Mouse (Mus musculus) limb, embryonic 14.5 days (tissue): Measurements from ENCODE around the gene Cutc. TPM values are rescaled to one million over a fixed set of nuclear protein-coding genes. Genes with fewer than 3 reads are reported as not detected.

Source experiments
- ATAC-seq: fragments of 200-750 bp; cut with Nextera tagmentation; 2 replicates; pipeline ENCODE4 v1.8.0; 2017; ENCODE audit warnings: low read depth, moderate number of reproducible peaks, moderate TSS enrichment; ENCODE audit not compliant: low FRiP score
- DNase-seq: peaks from one replicate; pipeline ENCODE4 v3.0.0-alpha.2; 2015; ENCODE audit warnings: low spot score
- H3K27ac ChIP-seq: fragments of 300-500 bp; sonication (generic); replicated peaks from 2 replicates; pipeline ENCODE4 v1.5.1; 2014; ENCODE audit warnings: low read depth, mild to moderate bottlenecking, low read length, moderate library complexity, mixed read lengths
- H3K27me3 ChIP-seq: fragments of 300-500 bp; sonication (generic); 2 replicates; pipeline ENCODE4 v1.6.1; 2014; ENCODE audit warnings: low read length, mixed read lengths; ENCODE audit not compliant: control insufficient read depth, insufficient read depth
- H3K36me3 ChIP-seq: fragments of 300-500 bp; sonication (generic); 2 replicates; pipeline ENCODE4 v1.6.1; 2014; ENCODE audit warnings: mild to moderate bottlenecking, low read length, moderate library complexity, mixed read lengths; ENCODE audit not compliant: control insufficient read depth, insufficient read depth
- H3K4me1 ChIP-seq: fragments of 300-500 bp; sonication (generic); 2 replicates; pipeline ENCODE4 v1.6.1; 2014; ENCODE audit warnings: antibody characterized with exemption, low read length, mixed read lengths; ENCODE audit not compliant: control insufficient read depth, insufficient read depth
- H3K4me2 ChIP-seq: fragments of 300-500 bp; sonication (generic); replicated peaks from 2 replicates; pipeline ENCODE4 v1.6.1; 2014; ENCODE audit warnings: low read depth, mild to moderate bottlenecking, low read length, moderate library complexity; ENCODE audit not compliant: severe bottlenecking
- H3K4me3 ChIP-seq: fragments of 300-500 bp; sonication (generic); replicated peaks from 2 replicates; pipeline ENCODE4 v1.5.1; 2014; ENCODE audit warnings: low read length
- H3K9ac ChIP-seq: fragments of 300-500 bp; sonication (generic); 2 replicates; pipeline ENCODE4 v1.6.1; 2014; ENCODE audit warnings: mild to moderate bottlenecking, low read depth, low read length, moderate library complexity; ENCODE audit not compliant: severe bottlenecking
- H3K9me3 ChIP-seq: fragments of 300-500 bp; sonication (generic); 2 replicates; pipeline ENCODE4 v1.6.1; 2016; ENCODE audit warnings: low read length; ENCODE audit not compliant: control insufficient read depth
- POLR2A ChIP-seq: fragments of 200-500 bp; IDR thresholded peaks from 2 replicates; pipeline ENCODE4 v1.8.0; 2012; ENCODE audit warnings: inconsistent platforms, mild to moderate bottlenecking, moderate library complexity, borderline replicate concordance; ENCODE audit not compliant: insufficient read depth, insufficient read length; ENCODE audit errors: extremely low read depth
- WGBS: fragments of 180-500 bp; shearing (Covaris S2); extraction: QIAGEN DNeasy Blood & Tissue Kit; methylation state at CpG from one replicate; pipeline ENCODE4 v1.1.7; 2014; 5-methylcytosine and 5-hydroxymethylcytosine counted together
- polyA plus RNA-seq, 2 experiments: library from polyadenylated mRNA; depleted of rRNA in 1 of 2; stranded (reverse) in 1 of 2; unstranded in 1 of 2; fragments of >200 nt; fragmentation: Nextera tagmentation in 1 of 2; extraction: Ambion mirVana in 1 of 2; gene quantifications; 2 replicates each; pipeline versions ENCODE4 v1.2.1 to v1.2.3; 2012 to 2014

Gene Cutc
- polyA plus RNA-seq, 2 experiments = 8.2 to 13.0 TPM

DNA sequence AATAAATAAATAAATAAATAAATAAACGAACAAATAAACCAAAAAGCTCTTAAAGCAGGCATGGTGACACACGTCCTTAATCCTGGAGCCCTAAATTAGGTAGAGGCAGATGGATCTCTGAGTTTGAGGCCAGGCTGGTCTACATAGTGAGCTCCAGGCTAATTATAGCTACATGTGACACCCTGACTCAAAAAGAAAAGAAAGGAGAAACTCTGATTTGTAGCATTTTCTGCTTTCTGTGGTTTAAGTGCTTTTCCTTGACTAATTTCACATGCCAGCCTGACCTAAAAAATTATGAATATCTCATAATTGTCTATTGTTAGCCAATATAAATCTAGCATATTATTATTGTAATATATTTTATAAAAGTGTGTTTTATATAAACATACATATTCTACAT lies 9.6 kb downstream of the Cutc start:
- ATAC-seq (no peak), DNase-seq (no peak)
- Histone ChIP-seq H3K4me2 (no peak overlapping the region), H3K9me3 (no peaks in the 10 kb centered on the region), H3K4me3 (no peak overlapping the region), H3K4me1 (no peaks in the 10 kb centered on the region), H3K27ac (no peak overlapping the region), H3K27me3 (no peaks in the 10 kb centered on the region), H3K9ac (no peak overlapping the region), H3K36me3 (no peaks in the 10 kb centered on the region; the same call in 1 of the 2 replicates)
- no peak for TF ChIP-seq POLR2A
- WGBS = 67% methylated on average over 2 of the region's 2 CpGs

DNA sequence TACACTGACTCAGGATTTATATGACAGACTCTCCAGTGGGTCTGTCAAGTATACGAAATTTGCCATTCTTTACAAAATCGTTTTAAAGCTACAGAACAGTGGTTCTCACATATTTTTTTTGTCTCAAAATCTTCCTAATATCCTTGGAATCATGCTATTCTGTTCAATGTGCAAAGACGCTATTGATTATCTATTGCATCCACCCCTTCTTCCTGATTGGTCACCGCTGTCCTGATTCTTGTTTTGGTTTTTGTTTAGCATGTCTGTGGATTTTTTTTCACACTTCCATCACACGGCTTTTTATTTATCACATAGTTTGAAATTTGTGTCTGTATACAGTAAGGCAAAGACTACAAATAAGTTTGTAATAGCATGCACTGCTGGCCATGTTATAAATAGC lies 13.7 kb downstream of the Cutc start:
- 82% methylated on average over 5 of the region's 5 CpGs for WGBS
- no peak overlapping the region for H3K4me2 ChIP-seq
- no peak overlapping the region for H3K27ac ChIP-seq
- H3K9me3 ChIP-seq = no peaks in the 10 kb centered on the region
- H3K9ac ChIP-seq = no peak overlapping the region
- no peaks in the 10 kb centered on the region for H3K4me1 ChIP-seq
- no peak for TF ChIP-seq POLR2A
- peaks cover 4% of the 10 kb centered on the region for H3K36me3 ChIP-seq
- no peak for ATAC-seq
- H3K4me3 ChIP-seq = no peak overlapping the region
- no peaks in the 10 kb centered on the region for H3K27me3 ChIP-seq
- DNase-seq = no peak

DNA sequence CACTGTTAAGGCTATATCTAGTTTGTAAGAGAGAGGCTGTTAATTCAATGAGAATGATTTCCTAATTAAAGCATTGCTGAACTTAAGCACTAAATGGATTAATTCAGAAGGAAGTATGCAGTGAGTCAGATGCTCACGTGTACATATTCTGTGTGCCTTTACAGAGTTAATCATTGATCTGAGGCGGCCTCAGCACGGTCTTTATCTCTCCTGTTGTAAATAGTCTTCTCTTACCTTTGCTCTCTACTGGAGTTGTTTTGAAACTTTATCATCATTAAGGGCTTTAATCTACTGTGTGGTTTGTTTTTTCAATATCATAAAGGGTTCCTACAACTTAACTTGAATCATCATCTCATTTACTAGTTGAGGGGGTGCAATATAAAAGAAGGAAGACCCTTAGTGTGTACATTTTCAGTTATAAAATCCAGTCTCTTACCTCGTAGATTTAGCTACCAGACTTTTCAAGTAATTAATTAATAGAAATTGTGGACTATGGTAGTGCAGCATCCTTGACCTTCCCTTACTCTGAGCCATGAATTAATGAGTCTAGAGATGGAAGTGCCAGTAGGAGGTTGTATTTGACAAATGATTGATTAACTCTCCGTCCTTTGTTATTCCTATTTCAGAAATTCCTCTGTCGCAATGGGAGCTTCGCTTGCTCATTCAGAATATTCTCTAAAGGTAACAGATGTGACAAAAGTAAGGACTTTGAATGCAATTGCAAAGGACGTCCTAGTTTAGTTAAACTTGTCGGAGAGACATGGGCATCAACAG lies 14.9 kb downstream of the Cutc start:
- no peaks in the 10 kb centered on the region for H3K9me3 ChIP-seq
- 83% methylated on average over 9 of the region's 9 CpGs for WGBS
- H3K4me3 ChIP-seq = no peak overlapping the region
- no peaks in the 10 kb centered on the region for H3K27me3 ChIP-seq
- H3K4me2 ChIP-seq = no peak overlapping the region
- no peaks in the 10 kb centered on the region for H3K4me1 ChIP-seq
- peaks cover 4% of the 10 kb centered on the region for H3K36me3 ChIP-seq
- no peak for ATAC-seq
- TF ChIP-seq POLR2A = no peak
- H3K9ac ChIP-seq = no peak overlapping the region
- no peak for DNase-seq
- no peak overlapping the region for H3K27ac ChIP-seq

DNA sequence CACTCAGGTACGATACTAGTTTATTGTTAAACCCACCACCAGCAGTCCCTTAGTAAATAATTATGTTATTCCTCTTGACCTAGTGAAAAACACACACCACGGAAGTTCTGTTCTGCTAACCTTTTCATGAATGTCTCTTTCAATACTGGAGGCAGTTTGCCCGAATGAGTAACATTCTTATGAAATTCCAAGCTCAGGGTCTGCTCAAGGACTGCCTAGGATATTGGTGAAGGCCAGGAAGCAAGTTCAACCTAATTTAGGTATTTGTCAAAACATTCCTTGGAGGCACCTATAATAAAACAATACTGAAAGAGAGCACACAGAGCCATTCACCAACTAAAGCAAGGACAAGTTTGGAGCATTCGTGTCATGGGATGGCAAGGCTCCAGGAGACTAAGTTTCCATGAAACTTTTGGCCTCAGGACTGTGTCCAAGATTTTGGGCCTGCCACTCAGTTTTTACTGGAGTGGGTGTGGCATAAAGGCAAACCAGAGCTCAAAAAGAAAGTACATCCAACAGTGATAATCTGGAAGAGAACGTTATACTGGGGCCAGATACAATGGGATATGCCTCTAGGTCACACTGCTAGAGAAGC lies 16.7 kb downstream of the Cutc start:
- Histone ChIP-seq H3K4me2 (no peak overlapping the region), H3K4me1 (no peaks in the 10 kb centered on the region), H3K27ac (no peak overlapping the region), H3K27me3 (no peaks in the 10 kb centered on the region), H3K9ac (no peak overlapping the region), H3K4me3 (no peak overlapping the region), H3K9me3 (no peaks in the 10 kb centered on the region), H3K36me3 (peaks cover 4% of the 10 kb centered on the region)
- ATAC-seq (no peak), DNase-seq (no peak)
- TF ChIP-seq POLR2A = no peak
- 77% methylated on average over 5 of the region's 5 CpGs for WGBS

DNA sequence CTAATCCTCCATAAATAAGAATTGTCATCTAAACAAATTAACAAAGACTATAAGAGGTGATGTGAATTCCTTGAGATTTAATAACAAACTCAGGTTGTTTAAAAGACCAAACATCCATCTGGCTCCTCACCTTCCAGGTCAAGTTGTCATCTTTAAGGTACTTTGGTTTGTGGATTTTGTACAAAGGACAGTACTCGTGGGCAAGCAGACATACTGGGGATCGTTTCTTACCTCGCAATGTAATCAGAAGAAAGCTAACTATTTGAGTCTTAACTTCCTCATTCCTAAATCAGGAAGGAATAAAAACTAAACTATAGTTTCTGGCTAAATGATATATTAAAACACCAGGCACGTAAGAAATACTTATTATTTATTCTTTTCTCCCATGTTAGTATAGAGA lies 17.8 kb downstream of the Cutc start:
- 85% methylated on average over 4 of the region's 4 CpGs for WGBS
- peaks cover 4% of the 10 kb centered on the region for H3K36me3 ChIP-seq
- ATAC-seq (no peak), DNase-seq (no peak)
- H3K27ac ChIP-seq = no peak overlapping the region
- H3K9ac ChIP-seq = no peak overlapping the region
- H3K27me3 ChIP-seq = no peaks in the 10 kb centered on the region
- no peak overlapping the region for H3K4me3 ChIP-seq
- H3K4me1 ChIP-seq = no peaks in the 10 kb centered on the region
- H3K9me3 ChIP-seq = no peaks in the 10 kb centered on the region
- H3K4me2 ChIP-seq = no peak overlapping the region
- no peak for TF ChIP-seq POLR2A
